Mouse (Mus musculus): ENCODE data around the gene Ccr3. TPM values are rescaled to one million over a fixed set of nuclear protein-coding genes. Genes with fewer than 3 reads are reported as not detected.
"Not testable (repeated sequence)": the region's sequence is repeated elsewhere in the genome, so short reads cannot be mapped to it uniquely, and the experiment has no call there.

The Ccr3 gene
- 4.6 and 4.9 TPM in 2 replicates for polyA plus RNA-seq (2012; ENCODE audit: insufficient read depth, insufficient read length, missing spikeins)

DNA sequence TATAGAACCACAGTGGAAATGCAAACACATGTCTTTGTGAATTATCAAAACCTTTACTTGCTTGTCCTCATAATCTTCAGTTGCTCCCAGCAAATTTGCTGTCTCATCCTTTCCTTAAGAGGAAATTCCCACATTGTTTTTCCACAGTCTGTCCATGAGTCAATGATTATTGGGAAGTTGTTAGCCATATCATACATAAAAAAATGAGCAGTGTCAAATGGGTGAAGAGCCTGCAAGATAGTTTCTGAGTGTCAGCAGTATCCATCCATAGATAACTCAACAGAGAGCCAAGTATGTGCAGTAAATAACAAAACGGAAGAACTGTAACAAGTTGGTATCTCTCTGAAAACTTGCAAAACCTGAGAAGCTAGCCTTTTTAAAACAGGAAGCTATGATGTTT lies at the start of gene Ccr3:
Gene Ccr3, plus strand, starts transcription at position 301 of the 400 bp plus-strand sequence.
- TF ChIP-seq POLR2A (IDR thresholded peaks at IDR 0.05; ENCODE audit: borderline replicate concordance, low read depth, low read length) (no peak), CTCF (IDR thresholded peaks at IDR 0.05; ENCODE audit: low read depth, low read length) (no peak)
- Histone ChIP-seq H3K27ac (ENCODE audit: insufficient read depth, low read depth, low read length) (no peak within 1 kb of the TSS; the same call in 1 of the 2 replicates), H3K4me1 (ENCODE audit: control insufficient read depth, insufficient read depth, low read length) (peaks cover 32% of the 10 kb centered on the region), H3K4me3 (ENCODE audit: insufficient read depth, low read length) (no peak within 1 kb of the TSS)

DNA sequence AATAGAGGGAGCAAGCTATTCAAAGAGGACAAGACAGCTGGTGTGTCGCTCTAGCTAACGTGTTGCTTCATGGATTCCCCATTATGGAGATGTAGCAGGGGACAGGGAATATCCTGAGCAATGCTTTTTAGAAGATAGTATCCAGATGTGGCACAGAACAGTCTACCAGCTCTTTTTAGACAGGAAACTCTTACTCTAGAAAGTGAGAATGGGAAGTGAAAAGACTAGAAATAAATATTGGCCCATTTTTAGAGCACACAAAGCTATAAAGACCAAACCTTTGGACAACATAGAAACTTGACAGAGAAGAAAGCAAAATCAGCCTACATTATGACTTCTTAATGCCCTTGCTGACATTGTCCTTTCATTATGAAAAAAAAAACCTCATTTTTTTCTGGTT lies 46.1 kb upstream of the Ccr3 start:
- TF ChIP-seq POLR2A (IDR thresholded peaks at IDR 0.05; ENCODE audit: borderline replicate concordance, low read depth, low read length): no peak
- TF ChIP-seq CTCF (IDR thresholded peaks at IDR 0.05; ENCODE audit: low read depth, low read length): no peak
- Histone ChIP-seq H3K4me3 (ENCODE audit: insufficient read depth, low read length) (no peak overlapping the region), H3K27ac (ENCODE audit: insufficient read depth, low read depth, low read length) (no peak overlapping the region), H3K4me1 (ENCODE audit: control insufficient read depth, insufficient read depth, low read length) (peaks cover 10% of the 10 kb centered on the region)

DNA sequence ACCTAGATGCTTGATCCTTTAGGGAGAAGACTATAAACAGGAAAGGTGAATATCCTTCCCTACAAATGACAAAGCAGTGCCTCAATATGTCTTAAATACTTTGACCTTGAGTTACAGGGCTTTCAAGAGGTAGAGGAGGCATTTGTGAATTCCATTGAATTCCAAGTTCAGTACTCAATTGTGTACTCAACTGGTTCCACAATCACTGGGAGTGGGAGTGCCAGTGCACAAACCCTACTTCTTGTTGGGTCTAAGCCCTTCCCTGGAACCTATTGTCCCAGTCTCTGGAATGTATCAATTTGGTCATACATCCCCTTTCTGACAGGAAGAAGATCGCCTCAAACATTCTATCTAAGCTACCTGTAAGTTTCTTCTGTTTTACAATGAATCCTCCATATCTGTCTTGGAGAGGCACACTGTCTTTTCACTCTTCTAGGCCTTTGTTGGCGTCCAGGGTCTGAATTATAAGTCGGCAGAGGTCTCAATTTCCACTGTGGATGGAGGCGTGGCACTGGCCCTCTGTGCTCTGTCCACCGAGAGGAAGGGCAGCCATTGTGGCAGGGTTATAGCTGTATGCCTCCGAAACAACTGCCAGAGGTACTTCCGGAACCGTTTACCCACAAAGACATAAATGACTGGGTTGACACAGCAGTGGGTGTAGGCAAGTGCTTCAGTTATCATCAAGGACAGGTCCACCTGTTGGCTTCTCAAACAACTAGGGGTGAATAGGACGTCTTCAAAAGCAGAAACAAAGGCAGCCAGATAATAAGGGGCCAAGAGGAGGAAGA lies 44.7 kb upstream of the Ccr3 start:
- Histone ChIP-seq H3K4me3 (ENCODE audit: insufficient read depth, low read length) (no peak overlapping the region), H3K4me1 (ENCODE audit: control insufficient read depth, insufficient read depth, low read length) (peaks cover 9% of the 10 kb centered on the region; the same call in 1 of the 2 replicates), H3K27ac (ENCODE audit: insufficient read depth, low read depth, low read length) (no peak overlapping the region)
- TF ChIP-seq CTCF (IDR thresholded peaks at IDR 0.05; ENCODE audit: low read depth, low read length) (no peak), POLR2A (IDR thresholded peaks at IDR 0.05; ENCODE audit: borderline replicate concordance, low read depth, low read length) (no peak)

DNA sequence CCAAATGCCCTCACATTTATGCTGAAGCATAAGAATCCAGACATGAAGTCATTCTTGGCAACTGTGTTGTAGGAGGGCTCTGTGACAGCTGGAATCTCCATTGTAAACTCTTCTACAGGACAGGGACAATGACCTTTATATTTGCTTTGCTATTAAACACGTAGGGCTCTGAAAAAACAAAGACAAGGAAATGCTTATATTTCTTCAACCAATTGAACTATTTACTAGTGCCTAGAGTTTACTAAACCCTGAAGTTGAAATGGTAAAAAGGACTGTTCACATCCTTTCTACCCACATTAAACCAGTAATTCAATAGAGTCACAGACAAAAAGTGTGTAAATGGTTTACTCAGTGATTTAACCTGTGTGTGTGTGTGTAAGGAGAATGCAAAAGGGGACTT lies 43.5 kb upstream of the Ccr3 start, which contains the start of gene Ccr1l1:
Gene Ccr1l1, minus strand, starts transcription at position 101 of the 400 bp plus-strand sequence.
- no peak within 1 kb of the TSS for H3K4me3 ChIP-seq (ENCODE audit: insufficient read depth, low read length)
- H3K4me1 ChIP-seq (ENCODE audit: control insufficient read depth, insufficient read depth, low read length): peaks cover 9% of the 10 kb centered on the region
- no peak within 1 kb of the TSS for H3K27ac ChIP-seq (ENCODE audit: insufficient read depth, low read depth, low read length)
- TF ChIP-seq POLR2A (IDR thresholded peaks at IDR 0.05; ENCODE audit: borderline replicate concordance, low read depth, low read length) (no peak), CTCF (IDR thresholded peaks at IDR 0.05; ENCODE audit: low read depth, low read length) (no peak)

DNA sequence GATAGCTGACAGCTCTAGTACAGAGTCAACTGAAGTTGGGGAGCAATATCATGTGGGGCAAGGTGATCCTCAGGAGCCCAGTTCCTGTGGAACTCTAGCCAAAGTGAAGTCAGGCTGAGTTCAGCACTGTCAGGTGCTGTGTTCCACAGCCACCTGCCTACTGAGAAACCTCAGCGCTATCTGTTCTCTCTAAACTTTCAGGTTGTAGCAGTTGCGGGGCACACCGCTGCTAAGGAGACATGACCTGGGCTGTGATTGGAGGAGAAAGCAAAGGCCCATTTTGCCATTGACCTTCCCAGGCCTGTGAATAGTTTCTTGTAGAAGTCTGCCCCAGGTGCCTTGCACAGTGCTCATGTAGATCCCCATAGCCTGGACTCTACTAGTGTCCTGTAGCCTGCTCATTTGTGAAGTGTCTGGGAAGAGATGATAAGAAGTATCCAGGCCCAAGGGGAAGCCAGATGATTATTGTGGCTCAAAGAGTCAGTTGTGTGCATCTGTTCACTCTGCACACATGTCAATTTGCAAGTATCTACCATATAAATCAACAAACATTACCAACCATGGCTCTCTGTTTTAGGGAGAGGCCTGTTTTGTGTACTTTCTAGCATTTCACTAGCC lies 40.8 kb upstream of the Ccr3 start:
- H3K4me1 ChIP-seq (ENCODE audit: control insufficient read depth, insufficient read depth, low read length): peaks cover 22% of the 10 kb centered on the region
- H3K27ac ChIP-seq (ENCODE audit: insufficient read depth, low read depth, low read length); H3K4me3 ChIP-seq (ENCODE audit: insufficient read depth, low read length): not testable (repeated sequence)

DNA sequence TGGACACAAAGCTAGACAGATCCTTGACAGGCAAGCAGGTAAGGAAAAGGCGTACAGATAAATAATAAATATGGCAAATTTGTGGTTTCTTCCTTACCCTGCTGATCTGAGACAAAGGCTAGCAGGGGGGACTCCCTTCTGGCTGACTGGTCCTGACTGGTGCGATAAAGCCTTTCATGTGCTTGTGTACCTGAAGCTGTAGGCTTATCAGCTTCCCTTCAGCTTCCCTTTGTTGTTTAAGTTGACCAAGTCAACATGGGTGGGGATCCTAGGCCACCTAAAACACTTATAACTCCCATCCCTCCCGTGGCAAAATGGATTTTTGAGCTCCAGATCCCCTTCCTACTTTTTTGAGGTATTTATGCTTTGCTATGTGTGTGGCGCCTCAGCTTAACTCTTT lies 39.9 kb upstream of the Ccr3 start:
- no peak overlapping the region for H3K27ac ChIP-seq (ENCODE audit: insufficient read depth, low read depth, low read length)
- TF ChIP-seq CTCF (IDR thresholded peaks at IDR 0.05; ENCODE audit: low read depth, low read length): no peak
- no peak for TF ChIP-seq POLR2A (IDR thresholded peaks at IDR 0.05; ENCODE audit: borderline replicate concordance, low read depth, low read length)
- peaks cover 26% of the 10 kb centered on the region for H3K4me1 ChIP-seq (ENCODE audit: control insufficient read depth, insufficient read depth, low read length)
- H3K4me3 ChIP-seq (ENCODE audit: insufficient read depth, low read length): no peak overlapping the region

- Histone ChIP-seq H3K4me1 (ENCODE audit: control insufficient read depth, insufficient read depth, low read length) (peaks cover 26% of the 10 kb centered on the region), H3K4me3 (ENCODE audit: insufficient read depth, low read length) (no peak overlapping the region), H3K27ac (ENCODE audit: insufficient read depth, low read depth, low read length) (no peak overlapping the region)
- TF ChIP-seq POLR2A (IDR thresholded peaks at IDR 0.05; ENCODE audit: borderline replicate concordance, low read depth, low read length) (no peak), CTCF (IDR thresholded peaks at IDR 0.05; ENCODE audit: low read depth, low read length) (no peak)
Measured at GRCm38 (mm10) chr9:123982720-123983119, 39.1 kb upstream of the Ccr3 start.

GRCm38 (mm10) chr9:123984943-123985342 lies 36.8 kb upstream of the Ccr3 start:
- Histone ChIP-seq H3K27ac (ENCODE audit: insufficient read depth, low read depth, low read length) (peak overlapping the region; percentile 71), H3K4me3 (ENCODE audit: insufficient read depth, low read length) (no peak overlapping the region), H3K4me1 (ENCODE audit: control insufficient read depth, insufficient read depth, low read length) (peaks cover 30% of the 10 kb centered on the region)
- TF ChIP-seq CTCF (IDR thresholded peaks at IDR 0.05; ENCODE audit: low read depth, low read length): no peak

- TF ChIP-seq POLR2A (IDR thresholded peaks at IDR 0.05; ENCODE audit: borderline replicate concordance, low read depth, low read length): no peak
- TF ChIP-seq CTCF (IDR thresholded peaks at IDR 0.05; ENCODE audit: low read depth, low read length): no peak
- Histone ChIP-seq H3K4me1 (ENCODE audit: control insufficient read depth, insufficient read depth, low read length) (peaks cover 33% of the 10 kb centered on the region), H3K4me3 (ENCODE audit: insufficient read depth, low read length) (no peak overlapping the region), H3K27ac (ENCODE audit: insufficient read depth, low read depth, low read length) (peak overlapping the region; percentile 11; the same call in 1 of the 2 replicates)
Measured at GRCm38 (mm10) chr9:123986217-123986616, 35.6 kb upstream of the Ccr3 start.

GRCm38 (mm10) chr9:123989671-123990070 lies 32.1 kb upstream of the Ccr3 start:
- Histone ChIP-seq H3K4me1 (ENCODE audit: control insufficient read depth, insufficient read depth, low read length) (peaks cover 27% of the 10 kb centered on the region), H3K4me3 (ENCODE audit: insufficient read depth, low read length) (no peak overlapping the region), H3K27ac (ENCODE audit: insufficient read depth, low read depth, low read length) (peak overlapping the region; percentile 40)
- no peak for TF ChIP-seq POLR2A (IDR thresholded peaks at IDR 0.05; ENCODE audit: borderline replicate concordance, low read depth, low read length)

All from bone marrow macrophage, adult 2 months (primary cell).